Mouse (Mus musculus): ENCODE measurements around the gene Slc24a2.

The Slc24a2 gene

GRCm38 (mm10) chr4:86957576-86958411 is 272.5 kb downstream of the Slc24a2 start:
- DNase-seq (ENCODE audit: low read depth in 1 of 2, low spot score in 2 of 2) = no peak

DNA sequence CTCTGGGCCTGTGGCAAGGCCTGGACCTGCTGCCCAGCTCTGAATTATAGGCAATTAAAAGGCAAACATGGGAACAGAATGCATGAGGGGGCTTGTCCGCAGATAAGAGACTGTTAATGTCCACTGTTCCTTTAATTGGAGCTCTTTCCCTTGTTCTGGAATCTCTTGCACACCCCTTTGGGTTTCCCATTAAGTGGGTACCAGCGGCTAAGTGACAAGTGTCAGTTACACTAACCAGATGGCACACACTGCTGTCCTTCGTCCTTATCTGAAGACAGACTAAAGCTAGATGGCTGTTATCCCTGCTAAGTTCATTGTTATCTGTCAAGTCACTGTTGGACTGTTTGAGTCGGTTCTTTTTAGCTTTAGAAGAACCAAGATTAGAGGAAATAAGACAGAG is 274.8 kb downstream of the Slc24a2 start:
- DNase-seq (ENCODE audit: low read depth in 1 of 2, low spot score in 2 of 2) = no peak

GRCm38 (mm10) chr4:86953519-86953918 is 276.8 kb downstream of the Slc24a2 start:
- no peak for DNase-seq (ENCODE audit: low read depth in 1 of 2, low spot score in 2 of 2)

- DNase-seq (ENCODE audit: low read depth in 1 of 2, low spot score in 2 of 2) = no peak
These were observed 281.5 kb downstream of the Slc24a2 start for GRCm38 (mm10) chr4:86948794-86949193.

- no peak for DNase-seq (ENCODE audit: low read depth in 1 of 2, low spot score in 2 of 2)
These were observed 287.0 kb downstream of the Slc24a2 start for GRCm38 (mm10) chr4:86943296-86943695.

DNA sequence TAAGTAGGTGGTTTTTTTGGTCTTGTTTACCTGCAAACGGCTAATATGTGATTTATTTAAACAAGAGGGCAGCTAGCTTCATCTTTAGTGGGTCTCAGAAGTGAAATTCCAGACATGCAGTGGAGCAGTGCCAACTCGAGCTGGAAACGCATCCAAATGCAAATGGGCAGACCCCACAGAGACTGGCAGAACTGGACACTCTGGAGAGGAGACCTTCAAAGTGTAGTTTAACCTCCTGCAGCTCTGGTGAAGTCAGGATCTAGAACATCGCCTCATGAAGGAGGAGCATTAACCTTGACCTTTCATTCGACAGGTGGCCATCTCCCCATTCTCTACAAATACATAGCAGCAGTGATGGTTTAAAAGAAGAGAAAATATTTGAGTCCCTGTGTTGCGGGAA is 287.6 kb downstream of the Slc24a2 start:
- DNase-seq (ENCODE audit: low read depth in 1 of 2, low spot score in 2 of 2) = no peak

DNA sequence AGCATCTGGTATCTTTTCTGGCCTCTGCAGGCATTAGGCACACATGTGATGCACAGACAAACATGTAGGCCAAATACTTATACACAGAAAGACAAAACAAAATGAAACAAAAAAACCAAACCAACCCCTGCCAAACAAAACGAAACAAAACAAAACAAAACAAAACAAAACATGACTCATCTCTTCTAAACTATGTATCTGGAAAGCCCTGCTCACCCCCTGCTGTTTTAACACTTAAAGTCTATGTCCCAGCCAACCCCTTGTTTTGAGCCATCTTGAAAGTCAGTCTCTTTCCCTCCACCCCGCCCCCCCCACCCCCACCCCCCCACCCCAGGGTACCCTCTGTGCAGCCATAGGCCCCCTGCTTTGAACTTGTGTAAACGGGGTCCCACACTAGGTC is 293.6 kb downstream of the Slc24a2 start:
- no peak for DNase-seq (ENCODE audit: low read depth in 1 of 2, low spot score in 2 of 2)

DNA sequence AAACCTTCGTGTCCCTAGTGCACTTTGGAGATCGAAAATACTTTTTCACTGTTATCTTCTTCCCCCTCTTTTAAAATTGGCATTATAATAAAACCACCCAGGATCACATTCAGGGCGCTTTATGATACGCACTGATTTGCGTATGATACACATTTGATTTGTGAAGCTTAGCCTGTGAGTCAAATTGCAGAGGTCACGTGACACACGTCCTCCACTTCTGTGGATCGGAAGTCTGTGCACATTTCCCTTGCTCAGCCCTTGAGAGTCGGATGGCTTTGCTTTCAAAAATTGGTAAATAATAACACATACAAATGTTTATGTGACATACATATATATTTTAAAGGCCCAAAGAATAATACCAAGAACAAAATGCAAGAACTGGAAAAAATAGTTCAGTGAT is 294.1 kb downstream of the Slc24a2 start:
- DNase-seq (ENCODE audit: low read depth in 1 of 2, low spot score in 2 of 2) = no peak
